Mouse (Mus musculus): ENCODE measurements around the gene Lsamp. TPM values are rescaled to one million over a fixed set of nuclear protein-coding genes. Genes with fewer than 3 reads are reported as not detected.

Gene Lsamp
- total and polyA plus RNA-seq, 2 experiments, result 0.07 to 0.37 TPM

DNA sequence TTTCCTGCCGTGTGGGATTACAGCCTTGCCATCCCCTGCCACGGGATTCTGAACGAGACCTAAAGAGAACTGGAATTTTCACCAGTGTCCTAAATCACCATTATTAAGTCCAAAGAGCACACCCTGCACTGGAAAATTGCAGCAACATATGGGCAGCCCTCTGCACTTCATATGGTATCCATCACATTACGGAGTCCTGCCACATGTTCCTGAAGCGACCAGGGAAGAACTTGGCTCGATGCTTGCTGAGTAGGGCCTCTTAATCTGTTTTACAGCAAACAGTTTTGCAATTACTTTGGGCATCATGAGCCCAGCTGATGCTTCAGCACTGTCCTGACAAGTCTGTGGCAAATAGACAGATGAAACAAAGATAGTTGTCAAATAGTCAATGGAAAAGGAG is 1836.2 kb downstream of the Lsamp start:
- Histone ChIP-seq H3K36me3 (ENCODE audit: control insufficient read depth, insufficient read depth, low read length) (no peaks in the 10 kb centered on the region), H3K79me2 (ENCODE audit: control insufficient read depth, insufficient read depth, low read length) (no peaks in the 10 kb centered on the region), H3K4me1 (ENCODE audit: control insufficient read depth, insufficient read depth, low read length) (no peaks in the 10 kb centered on the region), H3K27me3 (ENCODE audit: control insufficient read depth, insufficient read depth, low read length) (no peaks in the 10 kb centered on the region), H3K27ac (replicated peaks; ENCODE audit: insufficient read depth, low read depth, low read length) (no peak overlapping the region), H3K4me3 (ENCODE audit: insufficient read depth, low read depth, low read length) (no peak overlapping the region), H3K9ac (ENCODE audit: low read depth, low read length) (no peak overlapping the region)
- TF ChIP-seq POLR2A (IDR thresholded peaks at IDR 0.05; ENCODE audit: extremely low read depth, insufficient read depth, low read length) (no peak), CTCF (IDR thresholded peaks at IDR 0.05; ENCODE audit: low read depth, low read length) (no peak)
- no peak for DNase-seq (ENCODE audit: extremely low read depth, low read depth, low spot score)
- 87% methylated on average over 6 of the region's 6 CpGs for WGBS

DNA sequence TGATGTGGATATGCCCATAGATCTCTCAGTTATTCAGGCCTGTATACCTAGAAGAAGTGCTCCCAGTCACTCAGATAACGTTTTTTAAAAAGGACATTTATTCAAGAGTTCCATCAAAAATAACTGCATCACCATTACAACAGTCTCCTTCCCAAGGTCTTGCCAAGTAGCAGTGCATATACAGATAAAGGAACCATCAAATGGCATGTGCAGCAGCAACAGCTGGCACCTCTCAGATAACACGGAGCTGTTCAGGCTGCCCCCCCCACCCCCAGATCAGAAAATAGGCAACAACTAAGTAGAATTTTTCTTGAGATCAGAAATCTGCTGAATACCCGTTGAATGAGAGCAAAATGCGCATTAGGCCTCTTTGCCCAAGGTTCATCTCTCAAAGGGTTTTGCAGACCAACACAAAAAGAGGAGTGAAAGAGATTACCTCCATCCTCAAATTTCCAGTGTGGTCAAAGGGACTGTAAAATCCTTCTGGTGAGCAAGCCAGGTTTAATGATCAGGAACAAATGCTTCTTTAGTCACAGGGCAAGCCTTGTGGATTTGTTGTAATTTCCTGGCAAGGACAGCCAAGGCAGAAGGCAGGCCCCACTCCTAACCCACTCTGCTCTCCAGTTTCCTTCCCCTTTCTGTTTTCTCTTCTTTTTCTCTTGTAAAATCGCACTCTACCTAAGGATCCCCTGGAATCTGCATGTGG is 1842.9 kb downstream of the Lsamp start:
- Histone ChIP-seq H3K27me3 (ENCODE audit: control insufficient read depth, insufficient read depth, low read length) (no peaks in the 10 kb centered on the region), H3K4me1 (ENCODE audit: control insufficient read depth, insufficient read depth, low read length) (no peaks in the 10 kb centered on the region), H3K9ac (ENCODE audit: low read depth, low read length) (no peak overlapping the region), H3K79me2 (ENCODE audit: control insufficient read depth, insufficient read depth, low read length) (no peaks in the 10 kb centered on the region), H3K4me3 (ENCODE audit: insufficient read depth, low read depth, low read length) (no peak overlapping the region), H3K36me3 (ENCODE audit: control insufficient read depth, insufficient read depth, low read length) (no peaks in the 10 kb centered on the region), H3K27ac (replicated peaks; ENCODE audit: insufficient read depth, low read depth, low read length) (no peak overlapping the region)
- TF ChIP-seq POLR2A (IDR thresholded peaks at IDR 0.05; ENCODE audit: extremely low read depth, insufficient read depth, low read length) (no peak), CTCF (IDR thresholded peaks at IDR 0.05; ENCODE audit: low read depth, low read length) (no peak)
- no peak for DNase-seq (ENCODE audit: extremely low read depth, low read depth, low spot score)
- 56% methylated on average over 5 of the region's 5 CpGs for WGBS

DNA sequence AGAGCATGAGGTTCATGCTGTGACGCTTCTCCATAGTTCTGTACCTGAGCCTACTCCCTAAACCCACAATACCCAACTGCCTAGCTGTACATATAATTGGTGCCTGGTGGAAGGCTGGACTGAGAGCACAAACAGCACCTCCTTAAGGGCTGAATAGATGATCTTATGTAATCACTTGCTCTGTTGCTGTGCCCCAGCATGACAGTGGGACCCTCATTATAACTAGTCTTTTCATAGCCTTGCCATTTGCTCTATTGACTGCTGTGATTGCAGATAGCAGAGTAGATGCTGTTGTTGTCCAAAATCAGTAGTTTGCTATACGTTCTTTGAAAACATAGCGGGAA is 1843.4 kb downstream of the Lsamp start:
- H3K27me3 ChIP-seq (ENCODE audit: control insufficient read depth, insufficient read depth, low read length), result no peaks in the 10 kb centered on the region
- no peak overlapping the region for H3K9ac ChIP-seq (ENCODE audit: low read depth, low read length)
- 84% methylated on average over 3 of the region's 3 CpGs for whole genome bisulfite sequencing
- no peak overlapping the region for H3K27ac ChIP-seq (replicated peaks; ENCODE audit: insufficient read depth, low read depth, low read length)
- no peak overlapping the region for H3K4me3 ChIP-seq (ENCODE audit: insufficient read depth, low read depth, low read length)
- TF ChIP-seq POLR2A (IDR thresholded peaks at IDR 0.05; ENCODE audit: extremely low read depth, insufficient read depth, low read length), result no peak
- TF ChIP-seq CTCF (IDR thresholded peaks at IDR 0.05; ENCODE audit: low read depth, low read length), result no peak
- no peaks in the 10 kb centered on the region for H3K4me1 ChIP-seq (ENCODE audit: control insufficient read depth, insufficient read depth, low read length)
- H3K36me3 ChIP-seq (ENCODE audit: control insufficient read depth, insufficient read depth, low read length), result no peaks in the 10 kb centered on the region
- no peaks in the 10 kb centered on the region for H3K79me2 ChIP-seq (ENCODE audit: control insufficient read depth, insufficient read depth, low read length)
- no peak for DNase-seq (ENCODE audit: extremely low read depth, low read depth, low spot score)

DNA sequence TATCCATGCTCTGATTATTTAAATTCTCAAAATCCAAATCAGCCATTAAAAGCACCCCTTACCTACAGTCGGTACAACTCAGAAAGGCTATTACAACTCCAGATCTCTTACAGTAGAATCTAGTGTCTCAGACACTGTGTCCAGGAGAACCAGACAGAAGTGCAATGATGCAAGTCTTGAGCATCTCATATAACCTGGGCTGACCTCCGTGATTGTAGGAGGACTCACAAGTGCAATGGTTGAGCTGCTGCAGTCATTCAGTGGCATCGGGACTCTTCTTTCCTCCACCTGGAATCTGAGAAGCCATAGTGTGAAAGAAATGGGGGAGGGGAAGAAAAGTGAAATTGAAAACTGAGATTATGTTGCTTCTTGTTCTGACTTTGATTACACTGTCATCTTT is 1850.5 kb downstream of the Lsamp start:
- no peaks in the 10 kb centered on the region for H3K79me2 ChIP-seq (ENCODE audit: control insufficient read depth, insufficient read depth, low read length)
- H3K9ac ChIP-seq (ENCODE audit: low read depth, low read length), result no peak overlapping the region
- no peaks in the 10 kb centered on the region for H3K4me1 ChIP-seq (ENCODE audit: control insufficient read depth, insufficient read depth, low read length)
- WGBS, result 67% methylated on average over 3 of the region's 3 CpGs
- no peaks in the 10 kb centered on the region for H3K36me3 ChIP-seq (ENCODE audit: control insufficient read depth, insufficient read depth, low read length)
- no peak for DNase-seq (ENCODE audit: extremely low read depth, low read depth, low spot score)
- H3K27ac ChIP-seq (replicated peaks; ENCODE audit: insufficient read depth, low read depth, low read length), result no peak overlapping the region
- H3K4me3 ChIP-seq (ENCODE audit: insufficient read depth, low read depth, low read length), result no peak overlapping the region
- no peaks in the 10 kb centered on the region for H3K27me3 ChIP-seq (ENCODE audit: control insufficient read depth, insufficient read depth, low read length)
- no peak for TF ChIP-seq POLR2A (IDR thresholded peaks at IDR 0.05; ENCODE audit: extremely low read depth, insufficient read depth, low read length)
- no peak for TF ChIP-seq CTCF (IDR thresholded peaks at IDR 0.05; ENCODE audit: low read depth, low read length)

DNA sequence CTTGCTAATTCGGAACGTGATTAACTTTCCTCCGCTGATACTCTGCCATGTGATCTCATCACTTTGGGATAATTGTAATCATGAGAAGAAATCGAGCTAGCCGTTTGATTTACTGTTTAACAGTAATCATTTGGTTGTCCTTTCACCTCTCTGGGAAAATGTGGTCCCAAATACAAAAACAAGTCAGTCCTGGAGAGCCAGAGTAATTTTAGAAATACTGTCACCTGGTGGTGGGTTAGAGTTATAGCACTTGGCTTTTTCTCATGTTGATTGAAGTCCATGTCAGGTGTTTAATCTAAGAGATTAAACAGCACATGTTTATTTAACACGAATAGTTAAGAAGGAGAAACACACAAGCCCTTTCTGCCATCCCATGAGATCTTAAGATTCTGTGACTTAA is 1851.6 kb downstream of the Lsamp start:
- Histone ChIP-seq H3K79me2 (ENCODE audit: control insufficient read depth, insufficient read depth, low read length) (no peaks in the 10 kb centered on the region), H3K27me3 (ENCODE audit: control insufficient read depth, insufficient read depth, low read length) (no peaks in the 10 kb centered on the region), H3K36me3 (ENCODE audit: control insufficient read depth, insufficient read depth, low read length) (no peaks in the 10 kb centered on the region), H3K4me3 (ENCODE audit: insufficient read depth, low read depth, low read length) (no peak overlapping the region), H3K4me1 (ENCODE audit: control insufficient read depth, insufficient read depth, low read length) (no peaks in the 10 kb centered on the region), H3K9ac (ENCODE audit: low read depth, low read length) (no peak overlapping the region), H3K27ac (replicated peaks; ENCODE audit: insufficient read depth, low read depth, low read length) (no peak overlapping the region)
- WGBS, result 56% methylated on average over 6 of the region's 6 CpGs
- peak; percentile 5 for DNase-seq (ENCODE audit: extremely low read depth, low read depth, low spot score)
- TF ChIP-seq CTCF (IDR thresholded peaks at IDR 0.05; ENCODE audit: low read depth, low read length), result no peak
- TF ChIP-seq POLR2A (IDR thresholded peaks at IDR 0.05; ENCODE audit: extremely low read depth, insufficient read depth, low read length), result no peak

DNA sequence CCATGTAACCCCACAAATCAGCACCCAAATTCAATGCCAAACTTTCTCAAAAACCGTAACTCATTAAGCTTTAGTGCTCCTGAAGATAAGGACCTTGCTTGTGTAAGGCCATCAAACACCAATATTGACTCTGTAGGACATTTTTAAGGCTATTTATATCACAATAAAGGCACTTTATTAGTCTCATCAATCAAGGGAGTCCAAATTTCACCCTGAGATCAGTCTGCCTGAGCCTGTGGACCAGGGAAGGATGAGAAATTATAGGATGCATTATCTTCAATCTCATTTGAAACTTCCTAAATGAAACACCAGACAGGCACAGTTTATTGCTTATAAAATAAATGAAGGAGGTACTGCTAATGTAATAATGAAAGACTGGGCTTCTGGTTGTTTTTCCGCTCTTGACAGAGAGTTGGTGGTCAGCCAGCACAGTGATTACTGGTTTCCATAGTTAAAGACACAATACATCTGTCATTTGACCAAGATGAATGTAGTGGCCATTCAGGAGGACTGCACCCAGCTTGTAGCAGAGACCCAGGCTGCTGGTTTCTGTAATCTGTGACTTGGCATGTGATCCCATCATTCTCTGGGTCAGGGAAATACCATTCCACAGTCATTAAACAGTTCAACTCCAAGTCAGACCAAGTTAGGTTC is 1855.7 kb downstream of the Lsamp start:
- no peaks in the 10 kb centered on the region for H3K27me3 ChIP-seq (ENCODE audit: control insufficient read depth, insufficient read depth, low read length)
- no peak overlapping the region for H3K9ac ChIP-seq (ENCODE audit: low read depth, low read length)
- no peaks in the 10 kb centered on the region for H3K79me2 ChIP-seq (ENCODE audit: control insufficient read depth, insufficient read depth, low read length)
- DNase-seq (ENCODE audit: extremely low read depth, low read depth, low spot score), result no peak
- no peaks in the 10 kb centered on the region for H3K4me1 ChIP-seq (ENCODE audit: control insufficient read depth, insufficient read depth, low read length)
- 76% methylated on average over 2 of the region's 2 CpGs for WGBS
- no peaks in the 10 kb centered on the region for H3K36me3 ChIP-seq (ENCODE audit: control insufficient read depth, insufficient read depth, low read length)
- no peak for TF ChIP-seq CTCF (IDR thresholded peaks at IDR 0.05; ENCODE audit: low read depth, low read length)
- no peak for TF ChIP-seq POLR2A (IDR thresholded peaks at IDR 0.05; ENCODE audit: extremely low read depth, insufficient read depth, low read length)
- H3K4me3 ChIP-seq (ENCODE audit: insufficient read depth, low read depth, low read length), result no peak overlapping the region
- H3K27ac ChIP-seq (replicated peaks; ENCODE audit: insufficient read depth, low read depth, low read length), result no peak overlapping the region
